Mouse (Mus musculus): ENCODE measurements at regions not wholly inside any gene's neighbourhood (a gene's known extent, or its start where the extent isn't known, plus 50 kb on each side); places are given as distances from the start of the nearest gene placed in this dataset.

DNA sequence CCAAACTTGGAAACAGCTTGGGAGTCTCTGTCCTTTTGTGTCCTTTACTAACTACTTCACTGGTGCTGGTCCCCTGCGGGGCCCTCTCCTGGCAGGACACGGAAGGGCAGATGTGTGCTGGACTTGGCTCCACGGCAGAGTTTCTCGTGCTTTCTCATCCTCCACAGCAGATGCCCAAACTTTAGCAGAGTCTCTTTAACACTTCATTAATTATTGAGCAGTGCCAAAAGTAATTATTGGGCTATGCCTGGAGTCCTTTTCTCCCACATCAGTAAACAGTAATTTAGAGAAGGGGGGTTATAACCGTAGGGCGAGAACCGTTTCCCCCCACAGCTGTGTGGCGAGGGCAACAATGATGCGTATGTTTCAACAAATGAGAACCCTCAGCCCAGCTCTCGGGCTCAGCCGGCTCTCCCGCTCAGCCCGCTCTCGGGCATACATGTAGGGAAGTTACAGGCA lies 348.3 kb upstream of the Atp11b start:
- Histone ChIP-seq H3K9ac (no peak overlapping the region), H3K27me3 (replicated peaks) (no peaks in the 10 kb centered on the region), H3K27ac (no peak overlapping the region), H3K4me1 (peaks cover 6% of the 10 kb centered on the region; the same call in 1 of the 2 replicates), H3K36me3 (no peaks in the 10 kb centered on the region), H3K4me3 (no peak overlapping the region), H3K9me3 (no peaks in the 10 kb centered on the region), H3K4me2 (replicated peaks) (0 out of 2 replicates have a peak overlapping the region, but pooled peaks have one; percentile 12)
- WGBS, result 18% methylated on average over 14 of the region's 14 CpGs
- peak; percentile 80 for ATAC-seq (ENCODE audit: low FRiP score, low read depth)

DNA sequence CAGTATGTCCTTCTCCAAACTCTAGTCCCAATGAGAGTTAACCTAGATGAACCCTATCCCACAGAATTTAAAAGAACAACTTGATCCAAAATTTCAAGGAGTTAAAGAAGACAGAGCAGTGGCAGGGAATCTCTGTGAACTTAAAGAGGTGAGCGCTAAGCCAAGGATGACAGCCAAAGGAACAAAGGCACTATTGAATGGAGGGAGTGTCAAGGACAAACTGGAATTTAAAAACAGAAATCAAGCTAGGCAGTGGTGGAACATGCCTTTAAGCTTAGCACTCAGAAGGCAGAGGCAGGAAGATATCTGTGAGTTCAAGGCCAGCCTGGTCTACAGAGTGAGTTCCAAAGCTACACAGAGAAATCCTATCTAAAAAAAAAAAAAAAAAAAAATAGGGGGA lies 316.2 kb upstream of the Atp11b start:
- WGBS, result 94% methylated on average over 1 of the region's 1 CpGs
- no peak for ATAC-seq (ENCODE audit: low FRiP score, low read depth)

DNA sequence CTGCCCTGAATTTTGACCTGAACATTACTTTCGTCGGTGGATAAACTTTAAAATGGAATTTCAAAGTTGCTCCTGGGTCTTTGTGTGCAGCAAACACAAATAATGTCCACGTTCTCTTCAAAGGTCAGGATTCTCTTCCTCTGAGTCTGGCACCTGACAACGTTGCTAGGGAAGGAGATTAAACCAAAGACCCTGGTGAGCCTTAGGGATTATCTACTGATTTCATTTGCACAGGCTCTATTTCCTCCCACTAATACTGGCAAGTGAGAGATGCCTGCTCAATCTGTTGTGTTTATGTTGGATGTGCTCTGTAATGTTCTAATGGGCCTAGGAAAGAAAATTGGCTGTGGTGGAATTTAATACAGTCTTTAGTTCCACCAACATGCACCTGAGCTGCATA lies 291.0 kb upstream of the Atp11b start:
- WGBS, result 70% methylated on average over 4 of the region's 4 CpGs
- H3K9me3 ChIP-seq, result no peaks in the 10 kb centered on the region
- H3K27me3 ChIP-seq (replicated peaks), result no peaks in the 10 kb centered on the region
- H3K4me1 ChIP-seq, result no peaks in the 10 kb centered on the region
- no peaks in the 10 kb centered on the region for H3K36me3 ChIP-seq
- no peak for ATAC-seq (ENCODE audit: low FRiP score, low read depth)
- H3K9ac ChIP-seq, result no peak overlapping the region
- H3K4me3 ChIP-seq, result no peak overlapping the region
- H3K4me2 ChIP-seq (replicated peaks), result no peak overlapping the region
- H3K27ac ChIP-seq, result no peak overlapping the region

More for the DNA sequence above, 316.2 kb upstream of the Atp11b start:
- Histone ChIP-seq H3K4me3 (no peak overlapping the region), H3K36me3 (no peaks in the 10 kb centered on the region), H3K4me1 (no peaks in the 10 kb centered on the region), H3K27me3 (replicated peaks) (no peaks in the 10 kb centered on the region), H3K27ac (no peak overlapping the region), H3K9me3 (no peaks in the 10 kb centered on the region), H3K4me2 (replicated peaks) (no peak overlapping the region), H3K9ac (no peak overlapping the region)

DNA sequence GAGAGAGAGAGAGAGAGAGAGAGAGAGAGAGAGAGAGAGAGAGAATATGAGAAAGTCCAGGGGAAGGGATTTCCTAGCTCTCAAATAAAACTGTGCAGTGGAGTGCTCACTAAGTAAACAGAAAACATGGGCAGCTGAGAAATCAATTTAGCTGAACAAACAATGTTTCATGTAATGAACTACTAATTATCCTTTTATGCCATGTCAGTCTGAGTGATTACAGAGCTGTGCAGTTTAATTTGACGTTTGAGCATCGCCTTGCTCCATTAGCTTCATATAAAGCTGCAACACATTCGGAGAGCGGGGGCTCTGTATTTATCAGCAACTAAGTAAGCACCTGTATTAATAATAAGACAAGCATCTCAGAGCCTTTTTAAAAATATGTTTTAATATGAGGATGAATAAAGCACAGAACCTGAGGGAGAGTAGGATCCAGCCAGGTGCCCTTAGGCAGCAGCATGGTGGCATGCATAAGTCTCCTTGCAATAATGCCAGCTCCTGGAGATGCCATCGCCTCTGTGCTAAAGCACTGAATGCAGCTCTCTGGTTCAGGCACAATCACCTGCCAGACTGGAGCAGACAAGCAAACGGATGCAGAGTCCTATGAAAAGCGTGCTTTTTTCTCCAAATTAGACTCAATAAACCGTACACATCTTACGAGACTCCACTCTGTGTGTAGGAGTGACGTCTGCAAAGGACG lies 289.5 kb upstream of the Atp11b start:
- 84% methylated on average over 11 of the region's 11 CpGs for WGBS
- no peaks in the 10 kb centered on the region for H3K27me3 ChIP-seq (replicated peaks)
- no peaks in the 10 kb centered on the region for H3K9me3 ChIP-seq
- H3K4me1 ChIP-seq, result no peaks in the 10 kb centered on the region
- H3K9ac ChIP-seq, result no peak overlapping the region
- no peak overlapping the region for H3K4me2 ChIP-seq (replicated peaks)
- H3K36me3 ChIP-seq, result no peaks in the 10 kb centered on the region
- peak; percentile 13; the same call in 1 of the 2 replicates for ATAC-seq (ENCODE audit: low FRiP score, low read depth)
- H3K4me3 ChIP-seq, result no peak overlapping the region
- no peak overlapping the region for H3K27ac ChIP-seq

DNA sequence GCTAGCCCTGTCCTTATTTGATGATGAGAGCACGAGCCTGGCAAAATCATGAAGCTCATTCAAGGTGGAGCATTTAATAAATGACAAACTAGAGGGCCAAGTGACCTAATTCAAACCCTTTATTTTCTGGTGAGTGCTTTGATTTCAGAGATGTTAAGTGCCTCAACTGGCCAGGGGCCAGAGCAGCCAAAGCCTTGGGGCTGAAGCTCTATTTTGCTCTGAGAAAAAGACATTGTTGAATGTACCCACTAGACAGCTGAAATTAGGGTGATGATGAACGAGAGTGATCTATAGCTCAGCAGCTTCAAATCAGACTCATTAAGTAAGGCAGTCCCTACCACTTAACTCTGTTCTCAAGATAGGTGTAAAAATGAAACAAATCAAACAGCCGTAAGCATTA lies 287.9 kb upstream of the Atp11b start:
- Histone ChIP-seq H3K4me2 (replicated peaks) (no peak overlapping the region), H3K27me3 (replicated peaks) (no peaks in the 10 kb centered on the region), H3K27ac (no peak overlapping the region), H3K4me1 (no peaks in the 10 kb centered on the region), H3K36me3 (no peaks in the 10 kb centered on the region), H3K9ac (no peak overlapping the region), H3K9me3 (no peaks in the 10 kb centered on the region), H3K4me3 (no peak overlapping the region)
- 82% methylated on average over 3 of the region's 3 CpGs for WGBS
- no peak for ATAC-seq (ENCODE audit: low FRiP score, low read depth)

DNA sequence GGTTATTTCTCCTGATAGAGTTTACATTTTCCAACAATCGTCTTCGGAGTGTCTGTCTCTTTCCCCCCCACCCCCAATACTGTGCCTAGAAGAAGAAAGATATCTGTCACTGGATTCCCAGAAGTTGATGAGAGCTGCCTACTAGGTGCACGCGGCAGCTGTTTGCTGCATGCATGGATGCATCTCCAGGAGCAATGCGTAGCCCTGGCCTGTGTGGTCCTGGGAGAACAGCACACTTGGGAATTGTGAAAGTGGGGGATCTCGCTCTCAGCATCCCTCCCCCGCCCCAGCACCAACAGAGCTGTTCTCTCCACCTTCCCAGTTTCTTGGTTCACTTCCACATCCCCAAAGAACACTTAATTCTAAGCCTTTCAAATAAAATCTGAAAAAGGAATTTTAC lies 280.6 kb upstream of the Atp11b start:
- no peak overlapping the region for H3K4me3 ChIP-seq
- ATAC-seq (ENCODE audit: low FRiP score, low read depth), result 0 out of 2 replicates have a peak, but pooled peaks have one; percentile 44
- H3K9ac ChIP-seq, result no peak overlapping the region
- H3K27me3 ChIP-seq (replicated peaks), result no peaks in the 10 kb centered on the region
- no peak overlapping the region for H3K27ac ChIP-seq
- no peak overlapping the region for H3K4me2 ChIP-seq (replicated peaks)
- peaks cover 11% of the 10 kb centered on the region for H3K4me1 ChIP-seq
- no peaks in the 10 kb centered on the region for H3K9me3 ChIP-seq
- no peaks in the 10 kb centered on the region for H3K36me3 ChIP-seq
- 52% methylated on average over 7 of the region's 7 CpGs for WGBS

DNA sequence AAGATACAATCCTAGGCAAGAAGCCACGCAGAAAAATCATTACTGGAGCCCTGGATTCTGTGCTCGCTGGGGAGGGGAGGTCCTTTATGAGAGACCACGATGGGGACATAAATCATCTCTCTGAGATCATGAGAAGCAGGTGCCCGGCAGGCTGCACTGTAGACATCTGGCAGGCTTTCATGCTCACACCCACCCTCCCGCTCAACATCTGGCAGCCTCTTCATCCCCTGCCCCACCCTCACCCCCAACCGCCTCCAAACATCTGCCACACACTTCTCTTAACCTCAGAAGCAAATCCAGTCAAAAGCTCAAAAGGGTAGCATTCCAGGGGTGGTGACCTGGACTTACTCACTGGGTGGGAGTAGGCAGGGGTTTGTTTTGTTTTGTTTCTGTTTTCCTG lies 279.5 kb upstream of the Atp11b start:
- Histone ChIP-seq H3K9ac (no peak overlapping the region), H3K9me3 (no peaks in the 10 kb centered on the region), H3K4me2 (replicated peaks) (no peak overlapping the region), H3K4me3 (no peak overlapping the region), H3K27ac (no peak overlapping the region), H3K36me3 (no peaks in the 10 kb centered on the region), H3K4me1 (peaks cover 11% of the 10 kb centered on the region), H3K27me3 (replicated peaks) (no peaks in the 10 kb centered on the region)
- ATAC-seq (ENCODE audit: low FRiP score, low read depth), result peak; percentile 29; the same call in 1 of the 2 replicates
- WGBS, result 24% methylated on average over 6 of the region's 6 CpGs

DNA sequence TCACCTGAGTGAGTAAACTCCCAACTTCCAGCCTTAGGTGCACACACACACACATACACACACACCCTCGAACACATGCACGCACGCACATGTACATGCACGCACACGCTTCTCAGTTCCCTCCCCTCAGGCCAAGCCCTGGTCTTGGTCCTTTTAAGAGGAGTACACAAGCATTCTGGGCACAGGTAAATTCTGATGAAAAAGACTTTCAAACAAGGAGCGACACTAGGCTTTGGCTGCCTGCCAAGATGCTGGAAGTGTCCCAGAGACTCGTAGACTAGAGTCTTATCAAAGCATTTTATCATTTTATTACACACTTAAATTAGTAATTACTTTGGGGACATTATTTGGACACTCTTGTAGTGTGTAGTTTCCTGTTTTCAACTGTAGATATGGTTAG lies 278.6 kb upstream of the Atp11b start:
- ATAC-seq (ENCODE audit: low FRiP score, low read depth), result no peak
- Histone ChIP-seq H3K27me3 (replicated peaks) (no peaks in the 10 kb centered on the region), H3K4me1 (peaks cover 11% of the 10 kb centered on the region), H3K36me3 (no peaks in the 10 kb centered on the region), H3K4me2 (replicated peaks) (no peak overlapping the region), H3K9ac (no peak overlapping the region), H3K27ac (no peak overlapping the region), H3K4me3 (no peak overlapping the region), H3K9me3 (no peaks in the 10 kb centered on the region)
- WGBS, result 79% methylated on average over 7 of the region's 7 CpGs

DNA sequence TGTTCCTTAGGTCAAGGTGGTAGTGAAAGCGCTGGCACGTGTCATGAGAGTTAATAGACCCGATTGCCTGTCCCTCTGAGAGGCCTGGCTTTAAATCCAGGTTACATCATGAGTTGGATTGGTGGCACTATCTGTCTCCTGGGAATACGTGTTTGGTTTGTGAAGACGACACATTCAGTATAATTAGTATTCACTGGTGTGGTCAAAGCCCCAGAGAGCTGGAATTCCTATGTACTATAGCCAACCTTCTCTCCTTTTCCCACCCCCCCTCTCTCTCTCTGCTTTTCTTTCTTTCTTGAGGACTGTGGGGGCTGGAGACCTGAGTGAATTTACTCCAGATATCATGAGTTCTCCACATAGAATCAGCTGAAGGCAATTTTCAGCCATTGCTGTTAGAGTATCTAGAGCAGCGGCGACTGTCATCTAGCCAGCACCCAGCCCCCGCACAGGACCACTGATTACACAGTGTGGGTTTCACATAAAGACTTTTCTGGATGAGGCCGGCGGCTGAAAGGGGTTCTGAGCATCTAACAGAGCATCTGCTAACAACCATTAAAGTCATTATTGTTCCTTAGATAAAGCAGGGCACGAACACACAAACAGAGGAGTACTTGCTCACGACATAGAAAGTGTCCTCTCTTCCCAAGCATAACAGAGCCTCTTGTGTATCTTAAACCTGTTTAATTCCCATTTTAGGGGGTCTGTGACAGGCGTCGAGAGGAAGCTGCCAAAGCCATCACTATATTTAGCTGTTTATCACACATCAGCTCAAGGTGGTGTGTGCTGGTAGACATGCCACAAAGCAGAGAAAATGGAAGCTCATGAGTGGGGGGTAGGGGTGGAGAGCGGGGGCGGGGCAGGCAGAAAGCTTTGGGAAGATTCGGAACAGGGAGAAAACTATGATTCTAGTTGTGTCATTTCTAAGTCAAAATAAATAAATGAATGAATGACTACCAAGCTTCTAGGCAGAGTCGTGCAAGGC lies 272.9 kb upstream of the Atp11b start:
- 46% methylated on average over 18 of the region's 18 CpGs for WGBS
- Histone ChIP-seq H3K9ac (no peak overlapping the region), H3K27me3 (replicated peaks) (no peaks in the 10 kb centered on the region), H3K9me3 (no peaks in the 10 kb centered on the region), H3K4me1 (peaks cover 15% of the 10 kb centered on the region), H3K4me3 (no peak overlapping the region), H3K36me3 (no peaks in the 10 kb centered on the region), H3K4me2 (replicated peaks) (0 out of 2 replicates have a peak overlapping the region, but pooled peaks have one; percentile 31), H3K27ac (no peak overlapping the region)
- peak; percentile 73; the same call in 1 of the 2 replicates for ATAC-seq (ENCODE audit: low FRiP score, low read depth)

DNA sequence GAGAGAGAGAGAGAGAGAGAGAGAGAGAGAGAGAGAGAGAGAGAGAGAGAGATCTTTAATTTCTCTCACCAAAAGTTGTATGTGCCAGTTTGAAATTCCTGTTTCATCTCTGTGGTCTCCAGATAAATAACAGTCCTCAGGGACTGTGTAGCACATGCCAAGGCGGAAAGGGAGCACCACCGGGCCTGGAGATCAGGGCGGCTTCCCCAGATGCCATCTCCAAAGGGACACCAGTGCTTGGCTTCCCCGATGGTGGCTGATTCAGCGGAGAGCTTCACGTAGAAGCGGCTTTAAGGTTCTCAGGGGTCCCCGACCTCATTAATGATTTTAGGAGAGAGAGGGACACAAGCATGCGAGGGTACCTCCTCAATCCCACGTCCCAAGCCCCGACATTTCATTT lies 272.1 kb upstream of the Atp11b start:
- 21% methylated on average over 11 of the region's 11 CpGs for WGBS
- H3K4me1 ChIP-seq, result peaks cover 15% of the 10 kb centered on the region
- no peak overlapping the region for H3K27ac ChIP-seq
- no peaks in the 10 kb centered on the region for H3K27me3 ChIP-seq (replicated peaks)
- no peaks in the 10 kb centered on the region for H3K9me3 ChIP-seq
- H3K4me2 ChIP-seq (replicated peaks), result peak overlapping the region; percentile 31
- H3K36me3 ChIP-seq, result no peaks in the 10 kb centered on the region
- H3K9ac ChIP-seq, result no peak overlapping the region
- peak; percentile 44; the same call in 1 of the 2 replicates for ATAC-seq (ENCODE audit: low FRiP score, low read depth)
- no peak overlapping the region for H3K4me3 ChIP-seq

DNA sequence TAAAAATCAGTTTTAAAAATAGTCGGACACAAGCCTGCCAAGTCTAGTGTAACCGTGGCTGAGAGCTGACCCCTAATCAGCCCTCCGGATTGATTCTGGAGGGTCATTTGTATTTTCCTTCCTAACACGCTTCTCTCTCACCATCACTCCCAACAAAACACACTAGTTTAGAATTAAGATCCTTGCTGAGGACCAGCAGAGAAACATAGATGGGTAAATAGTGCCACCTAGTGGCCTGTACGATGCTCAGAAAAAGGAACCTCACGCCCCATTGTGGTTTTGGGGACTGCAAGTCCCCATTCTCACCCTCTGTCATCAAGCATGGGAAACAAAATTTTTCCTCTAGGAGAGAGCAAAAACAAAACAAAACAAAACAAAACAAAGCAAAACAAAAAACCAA lies 271.6 kb upstream of the Atp11b start:
- no peak overlapping the region for H3K27ac ChIP-seq
- H3K4me3 ChIP-seq, result no peak overlapping the region

DNA sequence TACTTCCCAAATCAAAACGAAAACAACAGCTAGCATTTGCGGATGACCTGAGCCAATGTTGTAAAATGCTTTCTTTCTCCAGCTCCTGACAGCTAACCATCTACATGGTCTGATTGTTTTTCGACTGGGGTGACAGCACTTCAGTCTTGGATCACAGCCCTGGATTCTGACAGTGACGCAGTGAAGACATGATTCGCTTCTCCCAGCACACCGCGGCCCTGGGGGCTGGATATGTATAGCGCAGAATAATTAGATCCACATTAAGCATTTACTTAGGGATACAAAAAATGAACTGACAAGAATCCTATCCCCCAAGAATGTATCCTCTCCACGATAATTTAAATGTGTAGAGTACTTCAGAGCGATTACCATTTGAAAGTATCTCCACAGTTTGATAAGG lies 271.1 kb upstream of the Atp11b start:
- Histone ChIP-seq H3K27me3 (replicated peaks) (no peaks in the 10 kb centered on the region), H3K9ac (no peak overlapping the region), H3K4me1 (peaks cover 15% of the 10 kb centered on the region), H3K4me2 (replicated peaks) (no peak overlapping the region), H3K9me3 (no peaks in the 10 kb centered on the region), H3K27ac (no peak overlapping the region), H3K4me3 (no peak overlapping the region), H3K36me3 (no peaks in the 10 kb centered on the region)
- WGBS, result 73% methylated on average over 10 of the region's 10 CpGs
- no peak for ATAC-seq (ENCODE audit: low FRiP score, low read depth)

More for the DNA sequence above, 271.6 kb upstream of the Atp11b start:
- Histone ChIP-seq H3K4me1 (peaks cover 15% of the 10 kb centered on the region), H3K36me3 (no peaks in the 10 kb centered on the region), H3K4me2 (replicated peaks) (peak overlapping the region; percentile 31), H3K9ac (no peak overlapping the region), H3K9me3 (no peaks in the 10 kb centered on the region), H3K27me3 (replicated peaks) (no peaks in the 10 kb centered on the region)
- ATAC-seq (ENCODE audit: low FRiP score, low read depth), result peak; percentile 65
- 3% methylated on average over 6 of the region's 6 CpGs for WGBS
